Mouse (Mus musculus): ENCODE measurements around the gene Igflr1.

DNA sequence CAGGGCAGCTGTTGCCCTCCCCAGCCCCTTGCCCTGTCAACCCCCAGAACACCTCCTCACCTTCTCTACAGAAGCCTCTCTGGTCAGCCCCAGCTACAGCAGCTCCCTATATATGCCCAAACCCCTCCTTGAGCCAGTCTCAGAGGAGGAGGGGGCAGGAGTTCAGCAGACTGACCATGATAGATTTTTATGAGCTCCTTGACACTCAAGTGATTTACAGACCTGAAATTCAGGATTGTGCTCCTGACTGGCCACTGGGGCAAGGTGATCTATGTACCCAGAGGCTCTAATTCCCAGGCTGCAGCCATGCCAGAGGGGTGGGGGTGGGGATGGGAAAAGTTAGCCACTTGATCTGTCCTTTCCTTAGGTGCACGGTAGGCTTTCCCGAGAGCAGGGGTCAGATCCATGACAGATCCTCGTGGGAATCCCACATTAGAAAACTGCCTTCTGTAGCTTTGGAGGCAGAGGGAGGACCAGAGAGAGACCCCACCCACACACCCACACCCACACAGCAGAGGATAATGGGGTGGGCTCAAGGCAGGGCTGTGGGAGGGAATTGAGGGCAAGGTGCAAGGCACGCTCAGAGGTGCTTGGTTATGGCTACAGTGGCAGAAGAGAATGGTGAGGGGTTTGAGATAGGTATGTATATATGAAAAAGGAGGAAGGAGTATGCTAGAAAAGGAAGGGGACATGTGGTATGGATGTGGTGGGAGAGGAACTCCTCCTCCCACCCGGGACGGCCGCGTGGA is 47.6 kb downstream of the Igflr1 start, which contains the start of gene Upk1a:
- no peak for TF ChIP-seq CTCF (IDR thresholded peaks at IDR 0.05; ENCODE audit: insufficient read depth, low read depth, low read length)
- TF ChIP-seq POLR2A (IDR thresholded peaks at IDR 0.05; ENCODE audit: insufficient read depth, low read depth, low read length), result no peak
